Mouse (Mus musculus): ENCODE measurements around the gene Gm128.

DNA sequence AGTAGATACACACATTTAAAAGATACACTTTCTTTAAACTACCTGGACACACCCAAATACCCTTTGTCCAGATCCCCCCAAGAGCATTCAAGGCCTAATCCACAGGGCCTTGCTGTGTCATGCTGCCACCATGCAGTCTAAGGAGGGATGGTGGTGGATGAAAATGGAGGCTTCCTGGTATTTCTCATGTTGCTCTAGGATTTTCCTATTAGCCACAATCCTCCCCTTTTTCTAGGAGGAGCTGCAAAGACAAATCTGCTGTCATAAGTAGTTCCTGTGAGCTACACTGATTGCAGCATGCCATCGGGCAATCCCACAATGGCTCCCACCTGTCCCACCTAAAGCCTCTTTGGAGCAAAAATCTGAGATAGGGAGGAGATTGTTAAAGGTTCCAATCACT lies 14.2 kb downstream of the Gm128 start:
- TF ChIP-seq CTCF (IDR thresholded peaks at IDR 0.05; ENCODE audit: low read depth) = no peak
- TF ChIP-seq EP300 (optimal IDR thresholded peaks at IDR 0.05) = no peak

Measured in stomach, postnatal 0 days (tissue).